Mouse (Mus musculus): ENCODE measurements around the gene Tyr. TPM values are rescaled to one million over a fixed set of nuclear protein-coding genes. Genes with fewer than 3 reads are reported as not detected.
"Not testable (repeated sequence)": the region's sequence is repeated elsewhere in the genome, so short reads cannot be mapped to it uniquely, and the experiment has no call there.

Tyr gene
- total RNA-seq (2021): under 1 TPM in 1 of 2 experiments, not detected in 1; 0.07 TPM

DNA sequence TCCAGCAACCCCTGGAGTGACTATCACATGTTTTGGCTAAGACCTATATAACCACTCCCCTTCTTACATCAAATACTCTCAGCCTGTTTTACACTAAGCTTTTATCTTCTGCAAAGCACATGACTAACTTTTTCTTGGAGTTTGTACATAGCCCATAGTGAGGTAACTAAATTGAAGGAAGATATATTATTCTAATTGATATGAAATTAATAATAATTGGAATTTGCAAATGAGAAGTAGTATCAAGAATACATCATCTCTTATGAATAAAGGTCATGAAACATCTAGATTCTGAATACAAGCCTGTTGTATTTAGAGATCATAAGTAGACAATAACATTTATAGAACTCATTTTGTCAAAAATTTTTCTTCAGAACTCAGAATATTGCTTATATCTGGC lies at the start of gene Tyr:
Tyr (minus strand) TSS at position 101 of the 400 bp plus-strand sequence.
- DNase-seq (ENCODE audit: extremely low spot score in 1 of 2, low spot score in 1 of 2): no peak

DNA sequence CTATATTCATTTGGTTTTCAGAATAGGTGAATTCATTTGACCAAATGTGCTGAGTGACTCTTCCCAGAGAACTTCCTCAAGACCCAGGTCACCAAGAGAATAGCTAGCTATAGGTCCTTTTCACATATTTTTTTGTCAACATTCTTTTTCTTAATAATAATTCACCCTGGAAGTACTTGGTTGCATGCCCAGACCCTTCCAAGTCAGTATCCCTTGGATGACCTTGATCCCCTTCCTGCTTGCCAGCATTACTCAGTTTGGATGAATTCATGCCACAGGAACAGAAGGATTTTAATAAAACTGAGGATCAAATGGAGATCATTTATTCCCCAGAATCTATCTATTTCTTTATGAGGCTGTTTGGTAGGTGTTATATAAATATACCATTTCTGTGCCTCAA lies 45.7 kb upstream of the Tyr start:
- no peak for DNase-seq (ENCODE audit: extremely low spot score in 1 of 2, low spot score in 1 of 2)

DNA sequence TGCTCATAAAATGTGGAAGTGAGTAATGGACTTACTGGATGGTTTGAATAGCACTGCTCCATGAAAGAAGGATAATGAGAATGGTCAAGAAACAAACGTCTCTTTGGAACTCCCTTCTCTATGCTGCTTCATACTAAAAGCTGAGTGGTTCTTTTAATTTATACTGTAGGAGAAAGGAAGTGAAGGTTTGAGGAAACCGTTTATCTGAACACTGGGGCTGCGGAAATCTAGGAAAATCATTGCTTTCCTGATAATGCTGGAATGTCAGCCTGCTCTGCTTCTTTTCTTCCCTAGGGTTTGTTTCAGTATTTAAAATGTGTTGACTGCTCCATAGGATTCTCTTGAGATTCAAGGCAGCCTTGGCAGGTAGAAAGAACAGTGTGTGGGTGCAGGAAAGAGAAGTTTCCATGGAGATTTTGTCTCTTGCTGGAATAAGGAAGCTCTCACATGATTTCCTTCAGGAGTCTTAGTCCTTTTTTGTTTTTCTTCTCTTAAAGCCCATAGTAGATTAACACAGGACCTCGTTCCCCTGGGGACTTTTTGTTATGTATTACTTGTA lies 891 bp upstream of the Tyr start:
- no peak for DNase-seq (ENCODE audit: extremely low spot score in 1 of 2, low spot score in 1 of 2)

DNA sequence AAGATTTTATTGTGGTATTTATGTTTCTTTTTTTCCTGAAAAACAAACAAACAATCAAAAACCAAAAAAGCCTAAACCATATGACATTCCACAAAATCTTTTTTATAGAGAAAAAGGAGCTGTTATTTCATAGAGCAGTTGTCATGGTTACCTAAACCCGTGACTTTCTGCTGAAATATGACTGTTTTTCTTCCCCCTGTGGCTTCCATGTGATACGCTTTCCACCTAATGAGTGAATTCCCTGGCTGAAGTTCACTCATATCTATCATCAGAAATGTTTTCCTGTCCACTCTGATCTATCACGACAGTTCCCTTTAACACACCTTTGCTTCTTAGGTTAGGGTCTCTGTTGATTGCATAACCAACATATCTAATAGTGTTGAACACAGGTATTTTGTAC lies 5.3 kb downstream of the Tyr start:
- no peak for DNase-seq (ENCODE audit: extremely low spot score in 1 of 2, low spot score in 1 of 2)

DNA sequence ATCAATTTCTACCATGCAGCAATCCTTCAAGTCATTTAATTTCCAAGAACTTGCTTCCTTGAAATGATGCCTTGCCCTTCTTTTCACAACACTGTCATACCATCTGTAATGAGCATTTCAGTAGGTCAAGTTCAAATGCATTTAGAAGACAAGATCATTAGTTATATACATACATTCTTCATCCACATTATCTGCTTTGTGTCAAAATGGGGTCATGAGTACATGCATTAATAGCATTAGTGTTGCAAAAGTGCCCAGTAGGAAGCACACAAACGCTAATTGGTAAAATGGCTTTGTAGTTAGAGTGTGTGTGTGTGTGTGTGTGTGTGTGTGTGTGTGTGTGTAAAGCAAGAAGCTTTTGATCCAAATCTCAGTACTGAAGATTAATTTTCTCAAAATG lies 80.0 kb downstream of the Tyr start:
- DNase-seq (ENCODE audit: extremely low spot score in 1 of 2, low spot score in 1 of 2): no peak

DNA sequence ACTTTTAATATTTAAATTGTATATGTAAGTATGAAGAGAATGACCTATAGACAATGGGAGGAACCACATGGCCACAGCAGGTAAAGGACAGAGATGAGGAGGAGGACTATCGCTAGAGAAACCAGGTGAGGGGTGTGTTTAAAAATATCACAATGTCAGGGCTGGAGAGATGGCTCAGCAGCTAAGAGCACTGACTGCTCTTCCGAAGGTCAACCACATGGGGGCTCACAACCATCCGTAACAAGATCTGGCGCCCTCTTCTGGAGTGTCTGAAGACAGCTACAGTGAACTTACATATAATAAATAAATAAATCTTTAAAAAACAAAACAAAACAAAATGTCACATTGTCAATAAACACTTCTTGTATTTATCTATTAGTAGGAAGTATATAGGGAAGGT lies 81.9 kb downstream of the Tyr start:
- DNase-seq (ENCODE audit: extremely low spot score in 1 of 2, low spot score in 1 of 2): not testable (repeated sequence)

DNA sequence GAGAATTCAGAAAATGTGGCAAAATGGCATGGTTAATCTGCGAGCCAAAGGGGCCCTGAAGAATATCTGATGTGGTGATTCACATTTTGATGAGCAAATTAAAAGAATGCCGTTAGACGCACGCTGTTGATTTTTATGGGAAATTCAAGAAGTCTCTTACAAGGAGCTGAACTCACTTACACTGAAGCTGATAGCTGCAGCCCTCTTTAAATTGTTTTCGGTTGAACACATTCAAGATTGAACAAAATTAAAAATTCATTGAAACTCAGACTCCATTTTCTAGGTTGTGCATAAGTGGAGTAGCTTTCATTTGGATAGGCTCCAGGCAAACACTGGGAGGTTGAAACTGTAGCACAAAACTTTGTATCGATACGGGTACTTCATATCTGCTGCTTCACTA lies 96.3 kb downstream of the Tyr start:
- no peak for DNase-seq (ENCODE audit: extremely low spot score in 1 of 2, low spot score in 1 of 2)

DNA sequence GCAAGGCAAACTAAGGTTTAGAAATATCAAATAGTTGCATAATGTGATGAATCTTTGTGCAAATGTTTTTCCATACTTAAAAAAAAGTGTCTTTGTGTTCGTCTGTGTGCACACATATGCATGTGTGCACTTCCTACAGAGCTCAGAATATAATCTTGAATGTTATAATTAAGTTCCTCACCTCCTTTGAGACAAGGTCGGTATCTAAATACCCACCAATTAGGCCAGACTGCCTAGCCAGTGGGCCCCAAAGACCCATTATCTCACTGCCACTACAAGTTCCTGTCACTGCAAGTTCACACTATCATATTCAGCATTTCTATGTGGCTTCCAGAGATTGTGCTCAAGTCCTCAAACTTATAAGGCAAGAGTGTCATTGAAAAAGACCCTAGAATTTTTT lies 118.4 kb downstream of the Tyr start:
- no peak for DNase-seq (ENCODE audit: extremely low spot score in 1 of 2, low spot score in 1 of 2)

Other genes with a start within 250 kb of the Tyr start
- under 1 TPM in 1 of 2 experiments, not detected in 1; 0.27 TPM for gene Nox4, start 247.4 kb downstream of the Tyr start, total RNA-seq (2021)
- gene Grm5, start 90.7 kb upstream of the Tyr start, total RNA-seq (2021): 100 to 1,000 TPM; 229 to 251 TPM

Measured in layer of hippocampus, postnatal 25 days (tissue).